In genomic region chr3:87030855-87031254, GRCm38 (mm10) we compare ENCODE assay signal across 8 mouse cellular contexts. TPM values are rescaled to one million over a fixed set of nuclear protein-coding genes. Genes with fewer than 3 reads are reported as not detected.
DNase-seq lines count a peak whose midpoint lies in the region; ATAC-seq and TF ChIP-seq lines count a peak whose summit lies in the region.

No protein-coding gene starts in this region.

- 22% methylated on average over 6 of the region's 6 CpGs for WGBS in liver, embryonic 12.5 days (ENCODE audit: insufficient replicate concordance)
- 19% methylated on average over 6 of the region's 6 CpGs for WGBS in embryonic facial prominence, embryonic 12.5 days

- H3K9ac ChIP-seq in liver, embryonic 12.5 days, result no peak overlapping the region
- H3K9ac ChIP-seq in embryonic facial prominence, embryonic 12.5 days, result no peak overlapping the region

- H3K27me3 ChIP-seq in liver, embryonic 12.5 days (replicated peaks), result no peaks in the 10 kb centered on the region
- H3K27me3 ChIP-seq in embryonic facial prominence, embryonic 12.5 days, result no peaks in the 10 kb centered on the region

- H3K9me3 ChIP-seq in liver, embryonic 12.5 days (replicated peaks), result no peaks in the 10 kb centered on the region
- no peaks in the 10 kb centered on the region for H3K9me3 ChIP-seq in embryonic facial prominence, embryonic 12.5 days

- no peaks in the 10 kb centered on the region for H3K4me1 ChIP-seq in liver, embryonic 12.5 days
- no peaks in the 10 kb centered on the region for H3K4me1 ChIP-seq in embryonic facial prominence, embryonic 12.5 days

- peak; percentile 46 for DNase-seq in liver
- peak; percentile 63 to 72 for DNase-seq in adrenal gland, postnatal 36 days
- DNase-seq in heart, postnatal 4 days, result peak; percentile 74
- DNase-seq in left cerebral cortex, adult 2 months (ENCODE audit: extremely low spot score in 1 of 2, low spot score in 2 of 2), result peak; percentile 51 to 55
- DNase-seq in naive thymus-derived CD4-positive, alpha-beta T cell, adult 2 months (ENCODE audit: low read depth), result peak; percentile 67
- peak; percentile 27 for DNase-seq in telencephalon, adult 2 months (ENCODE audit: low read depth, low spot score)

- H3K4me3 ChIP-seq in liver, embryonic 12.5 days, result no peak overlapping the region
- H3K4me3 ChIP-seq in embryonic facial prominence, embryonic 12.5 days, result no peak overlapping the region
- no peak overlapping the region for H3K4me3 ChIP-seq in left cerebral cortex, adult 2 months

- no peaks in the 10 kb centered on the region for H3K36me3 ChIP-seq in liver, embryonic 12.5 days
- no peaks in the 10 kb centered on the region for H3K36me3 ChIP-seq in embryonic facial prominence, embryonic 12.5 days

- ATAC-seq in liver, embryonic 12.5 days, result no peak
- 0 out of 2 replicates have a peak, but pooled peaks have one; percentile 35 for ATAC-seq in embryonic facial prominence, embryonic 12.5 days (ENCODE audit: insufficient number of reproducible peaks, insufficient read depth, low FRiP score, low TSS enrichment)

- no peak overlapping the region for H3K4me2 ChIP-seq in liver, embryonic 12.5 days
- no peak overlapping the region for H3K4me2 ChIP-seq in embryonic facial prominence, embryonic 12.5 days (replicated peaks)

- H3K27ac ChIP-seq in liver, embryonic 12.5 days, result no peak overlapping the region
- H3K27ac ChIP-seq in embryonic facial prominence, embryonic 12.5 days, result no peak overlapping the region
- no peak overlapping the region for H3K27ac ChIP-seq in left cerebral cortex, adult 2 months

- TF ChIP-seq CTCF in left cerebral cortex, adult 2 months (IDR thresholded peaks at IDR 0.05), result peak; percentile 88

- intact Hi-C loops in left cerebral cortex, adult 2 months (cut with DNase I), result loop anchor here (2.0 to 5.0 kb wide), 2 partner anchors 56 to 468 kb away; no protein-coding TSS in a partner anchor

RNA-seq across cellular contexts. Expression of gene Cd1d1, which starts 31.6 kb away (rescaled TPM):
- polyA plus RNA-seq in liver, embryonic 12.5 days (2016; fragmentation: Nextera tagmentation; extraction: Ambion mirVana), result 8.7 and 10.2 TPM in 2 replicates
- total RNA-seq in adrenal gland, postnatal 36 days (2021), result 100 to 1,000 TPM in 1 of 2 experiments, 10 to 100 TPM in 1; 61.2 to 336 TPM
- 63.9 and 66.6 TPM in 2 replicates for polyA plus RNA-seq in embryonic facial prominence, embryonic 12.5 days (2016; fragmentation: Nextera tagmentation; extraction: Ambion mirVana)
- total RNA-seq in heart, postnatal 4 days (2021), result 10 to 100 TPM; 17.4 to 20.4 TPM
- total RNA-seq in left cerebral cortex, adult 2 months (2021), result 1 to 10 TPM in 1 of 2 experiments, under 1 TPM in 1; 0.57 to 1.0 TPM

Comparison
In these comparisons a context has a peak if more than half of its experiments do, and no peak if none do; other contexts are left out.
1. RNA of gene Cd1d1, which starts 31.6 kb away (total RNA-seq): 61.2 to 336 TPM in adrenal gland, postnatal 36 days and 17.4 to 20.4 TPM in heart, postnatal 4 days; 0.57 to 1.0 TPM in left cerebral cortex, adult 2 months; every median in the first group is over 4 times any median in the second.
2. Peak in every context shown above with its lines, with median percentiles within 50 percentile points of each other: DNase-seq.